Mouse (Mus musculus) lung, postnatal 0 days (tissue): ENCODE measurements around the gene E2f2. TPM values are rescaled to one million over a fixed set of nuclear protein-coding genes. Genes with fewer than 3 reads are reported as not detected.

Experiments
- ATAC-seq: fragments of 200-750 bp; cut with Nextera tagmentation; 2 replicates; pipeline ENCODE4 v1.8.0; 2017; ENCODE audit warnings: moderate library complexity
- DNase-seq: peaks from one replicate; pipeline ENCODE4 v3.0.0-alpha.2; 2016; ENCODE audit warnings: low spot score
- H3K27ac ChIP-seq: fragments of 300-500 bp; sonication (generic); 2 replicates; pipeline ENCODE4 v1.5.1; 2014; ENCODE audit warnings: antibody characterized with exemption, mild to moderate bottlenecking, low read length, mixed read lengths
- H3K27me3 ChIP-seq: fragments of 300-500 bp; sonication (generic); replicated peaks from 2 replicates; pipeline ENCODE4 v1.6.1; 2014; ENCODE audit warnings: low read length, mixed read lengths; ENCODE audit not compliant: insufficient read depth
- H3K36me3 ChIP-seq: fragments of 300-500 bp; sonication (generic); 2 replicates; pipeline ENCODE4 v1.6.1; 2014; ENCODE audit warnings: low read length, mixed read lengths; ENCODE audit not compliant: insufficient read depth
- H3K4me1 ChIP-seq: fragments of 300-500 bp; sonication (generic); 2 replicates; pipeline ENCODE4 v1.6.1; 2014; ENCODE audit warnings: antibody characterized with exemption, low read depth, low read length, mixed read lengths; ENCODE audit not compliant: insufficient read depth
- H3K4me2 ChIP-seq: fragments of 300-500 bp; sonication (generic); replicated peaks from 2 replicates; pipeline ENCODE4 v1.6.1; 2014; ENCODE audit warnings: low read depth, mild to moderate bottlenecking, low read length, moderate library complexity, mixed read lengths
- H3K4me3 ChIP-seq: fragments of 300-500 bp; sonication (generic); 2 replicates; pipeline ENCODE4 v1.5.1; 2014; ENCODE audit warnings: low read depth, low read length
- H3K9ac ChIP-seq: fragments of 300-500 bp; sonication (generic); replicated peaks from 2 replicates; pipeline ENCODE4 v1.6.1; 2014; ENCODE audit warnings: low read depth, mild to moderate bottlenecking
- H3K9me3 ChIP-seq: fragments of 300-500 bp; sonication (generic); 2 replicates; pipeline ENCODE4 v1.6.1; 2016; ENCODE audit warnings: low read length, mixed read lengths
- CTCF ChIP-seq: IDR thresholded peaks from 2 replicates; pipeline ENCODE4 v1.5.1; 2016; ENCODE audit warnings: antibody characterized with exemption, mild to moderate bottlenecking
- EP300 ChIP-seq: IDR thresholded peaks from 2 replicates; pipeline ENCODE4 v1.6.1; 2016; ENCODE audit warnings: antibody characterized with exemption, mild to moderate bottlenecking, control low read depth
- WGBS: fragments of 180-500 bp; shearing (Covaris S2); extraction: QIAGEN DNeasy Blood & Tissue Kit; methylation state at CpG from one replicate; pipeline ENCODE4 v1.1.7; 2014; 5-methylcytosine and 5-hydroxymethylcytosine counted together
- polyA plus RNA-seq: library from polyadenylated mRNA; unstranded; fragments of >200 nt; fragmentation: Nextera tagmentation; extraction: Ambion mirVana; gene quantifications from 2 replicates; pipeline ENCODE4 v1.2.1, GENCODE M21; 2015

Gene E2f2
- polyA plus RNA-seq = 17.8 and 19.1 TPM in 2 replicates

DNA sequence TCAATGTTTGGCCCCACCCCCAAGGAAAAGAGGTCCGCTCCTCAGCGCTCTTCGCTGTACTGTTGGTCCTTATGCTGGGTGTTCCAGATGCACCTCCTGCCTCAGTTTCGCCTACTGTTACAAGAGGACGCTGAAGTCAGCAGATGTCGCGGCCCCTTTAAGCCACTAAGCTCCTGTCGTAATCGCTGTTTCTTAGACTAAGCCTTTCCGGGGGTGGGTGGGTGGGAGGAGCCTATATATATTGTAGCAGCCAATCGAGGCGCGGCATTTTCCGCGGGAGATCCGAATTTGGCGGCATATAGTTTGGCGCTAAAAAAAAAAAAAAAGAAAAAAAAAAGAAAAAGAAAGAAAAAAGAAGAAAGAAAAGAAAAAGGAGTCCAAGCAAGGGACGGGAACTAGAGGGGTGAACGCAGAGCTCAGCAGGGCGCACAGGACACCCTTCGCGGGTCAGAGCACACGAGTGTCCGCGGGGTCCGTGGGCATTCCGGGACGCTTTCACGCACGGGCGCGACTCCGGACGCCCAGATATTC is at the start of gene E2f2:
TSS of gene E2f2 (plus strand) at position 384 of the 531 bp plus-strand sequence.
- peak within 1 kb of the TSS; percentile 74 for H3K4me3 ChIP-seq
- H3K27ac ChIP-seq = peak within 1 kb of the TSS; percentile 52
- peak within 1 kb of the TSS; percentile 100 for H3K4me2 ChIP-seq
- H3K9me3 ChIP-seq = no peaks in the 10 kb centered on the region
- no peak for TF ChIP-seq EP300
- no peak for TF ChIP-seq CTCF
- peaks cover 42% of the 10 kb centered on the region for H3K4me1 ChIP-seq
- ATAC-seq (peak; percentile 65), DNase-seq (peak; percentile 92)
- 1% methylated on average over 23 of the region's 35 CpGs for WGBS
- no peaks in the 10 kb centered on the region for H3K36me3 ChIP-seq
- peak within 1 kb of the TSS; percentile 58 for H3K9ac ChIP-seq
- H3K27me3 ChIP-seq = no peaks in the 10 kb centered on the region

DNA sequence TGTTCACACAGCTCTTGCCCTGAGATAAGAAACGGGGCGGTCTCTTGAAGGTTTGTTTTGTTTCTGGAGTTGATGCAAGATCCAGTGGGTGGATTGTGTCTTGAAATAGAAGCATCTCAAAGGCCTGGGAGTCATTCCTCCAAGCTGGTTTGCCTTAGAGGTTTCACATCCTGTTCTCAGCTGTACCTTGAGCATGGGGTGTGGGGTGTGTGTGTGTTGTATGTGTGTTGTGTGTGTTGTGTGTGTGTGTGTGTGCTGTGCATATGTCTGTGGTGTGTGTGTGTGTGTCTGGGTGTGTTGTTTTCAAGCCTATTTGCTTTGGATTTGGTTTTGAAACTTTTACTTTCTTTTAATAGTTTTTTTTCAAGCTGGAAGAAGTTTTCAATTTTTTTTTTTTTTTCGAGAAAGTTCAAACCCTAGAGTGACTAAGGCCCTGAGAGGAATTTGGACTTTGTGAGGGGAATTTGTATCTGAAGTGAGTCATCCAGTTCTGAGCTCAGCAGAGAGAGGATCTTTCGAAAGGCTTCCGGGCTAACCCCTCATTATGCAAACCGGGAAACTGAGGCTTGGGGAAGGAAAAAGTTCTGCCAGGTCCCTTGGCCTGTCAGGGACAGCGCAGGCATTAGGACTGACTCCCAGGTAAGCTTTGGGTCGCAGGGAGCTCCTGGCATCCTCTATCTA is 48.9 kb upstream of the E2f2 start:
- peak overlapping the region; percentile 7 for H3K27ac ChIP-seq
- H3K4me3 ChIP-seq = no peak overlapping the region
- no peaks in the 10 kb centered on the region for H3K36me3 ChIP-seq
- H3K9ac ChIP-seq = no peak overlapping the region
- peak; percentile 69 for DNase-seq
- H3K9me3 ChIP-seq = no peaks in the 10 kb centered on the region
- no peaks in the 10 kb centered on the region for H3K27me3 ChIP-seq
- peak; percentile 56 for ATAC-seq
- H3K4me1 ChIP-seq = no peaks in the 10 kb centered on the region
- no peak overlapping the region for H3K4me2 ChIP-seq
- 39% methylated on average over 8 of the region's 8 CpGs for WGBS
- TF ChIP-seq CTCF (no peak), EP300 (peak; percentile 8)

DNA sequence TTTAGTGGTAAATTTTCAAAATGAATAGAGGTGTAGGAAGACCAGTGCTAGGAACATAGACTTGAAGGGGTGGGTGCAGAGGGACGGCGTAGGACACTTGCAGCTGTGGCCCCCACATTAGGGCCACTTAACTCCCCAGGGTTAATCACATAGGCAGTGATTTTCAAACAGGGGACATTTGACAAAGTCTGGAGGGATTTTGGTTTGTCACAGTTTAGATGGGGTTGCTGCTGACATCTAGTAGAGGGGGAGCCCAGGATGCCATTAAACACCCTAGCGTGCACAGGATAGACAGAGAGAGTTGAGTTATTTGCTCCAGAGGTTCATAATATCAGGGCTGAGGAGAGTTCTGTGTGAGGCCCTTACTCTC is 48.4 kb upstream of the E2f2 start:
- Histone ChIP-seq H3K9me3 (no peaks in the 10 kb centered on the region), H3K9ac (no peak overlapping the region), H3K27ac (no peak overlapping the region), H3K4me3 (no peak overlapping the region), H3K27me3 (no peaks in the 10 kb centered on the region), H3K4me2 (no peak overlapping the region), H3K4me1 (no peaks in the 10 kb centered on the region), H3K36me3 (no peaks in the 10 kb centered on the region)
- DNase-seq (no peak), ATAC-seq (no peak)
- TF ChIP-seq CTCF (no peak), EP300 (no peak)
- WGBS = 80% methylated on average over 3 of the region's 3 CpGs

DNA sequence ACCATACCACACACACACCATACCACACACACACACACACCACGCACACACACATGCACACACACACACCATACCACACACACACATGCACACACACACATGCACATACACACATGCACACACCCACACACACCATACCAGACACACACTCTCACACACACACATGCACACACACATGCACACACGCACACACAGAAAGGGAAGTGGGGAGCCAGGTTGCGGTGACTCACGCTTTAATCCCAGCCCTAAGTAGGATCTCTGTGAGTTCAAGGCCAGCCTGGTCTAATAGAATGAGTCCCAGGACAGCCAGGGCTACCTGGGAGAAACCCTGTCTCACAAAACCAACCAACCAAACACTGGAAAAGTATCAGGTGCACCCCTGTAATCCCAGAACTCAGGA is 47.6 kb upstream of the E2f2 start:
- ATAC-seq (no peak), DNase-seq (no peak)
- H3K9ac ChIP-seq = no peak overlapping the region
- no peak overlapping the region for H3K4me3 ChIP-seq
- H3K36me3 ChIP-seq = no peaks in the 10 kb centered on the region
- H3K4me2 ChIP-seq = no peak overlapping the region
- no peaks in the 10 kb centered on the region for H3K4me1 ChIP-seq
- no peak overlapping the region for H3K27ac ChIP-seq
- no peaks in the 10 kb centered on the region for H3K27me3 ChIP-seq
- no peaks in the 10 kb centered on the region for H3K9me3 ChIP-seq
- 91% methylated on average over 4 of the region's 4 CpGs for WGBS
- TF ChIP-seq EP300 (no peak), CTCF (no peak)

DNA sequence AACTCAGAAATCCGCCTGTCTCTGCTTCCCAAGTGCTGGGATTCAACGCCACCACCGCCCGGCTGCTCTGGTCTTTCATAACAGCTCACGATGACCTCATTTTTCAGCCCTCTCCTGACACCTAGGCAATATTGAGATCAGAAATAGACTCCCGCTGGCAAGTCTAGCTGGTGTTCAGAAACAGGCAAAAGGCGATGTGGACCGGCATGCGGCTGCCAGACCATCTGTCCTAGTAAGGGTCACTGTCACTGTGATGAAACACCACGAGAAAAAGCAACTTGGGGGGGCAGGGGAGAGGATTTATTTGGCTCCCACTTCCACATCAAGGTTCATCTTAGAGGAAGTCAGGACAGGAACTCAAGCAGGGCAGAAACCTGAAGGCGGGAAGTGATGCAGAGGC is 46.7 kb upstream of the E2f2 start:
- H3K4me2 ChIP-seq = no peak overlapping the region
- no peak for ATAC-seq

DNA sequence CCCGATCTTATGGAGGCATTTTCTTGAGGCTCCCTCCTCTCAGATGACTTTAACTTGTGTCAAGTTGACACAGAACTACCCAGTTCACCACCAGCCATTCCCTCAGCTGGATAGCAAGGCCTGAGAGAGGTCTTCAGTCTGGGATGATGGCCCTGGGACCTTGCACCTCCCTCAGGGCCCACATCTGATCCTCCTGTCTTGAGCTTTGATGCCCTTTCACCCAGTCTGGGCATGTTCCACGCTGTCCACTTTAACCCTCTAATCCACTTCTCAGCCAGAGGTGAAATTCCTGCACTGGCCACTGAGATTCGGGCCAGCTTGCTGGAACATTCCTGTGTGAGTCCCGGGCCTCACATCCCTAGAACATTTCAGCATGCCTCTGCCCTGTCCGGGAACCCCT is 46.2 kb upstream of the E2f2 start:
- no peak overlapping the region for H3K27ac ChIP-seq
- no peak overlapping the region for H3K4me2 ChIP-seq
- TF ChIP-seq CTCF = no peak
- TF ChIP-seq EP300 = no peak
- no peaks in the 10 kb centered on the region for H3K4me1 ChIP-seq
- ATAC-seq (no peak), DNase-seq (no peak)
- no peak overlapping the region for H3K9ac ChIP-seq
- H3K27me3 ChIP-seq = no peaks in the 10 kb centered on the region
- H3K9me3 ChIP-seq = no peaks in the 10 kb centered on the region
- WGBS = 50% methylated on average over 5 of the region's 5 CpGs
- no peak overlapping the region for H3K4me3 ChIP-seq
- H3K36me3 ChIP-seq = no peaks in the 10 kb centered on the region

More for the DNA sequence above, 46.7 kb upstream of the E2f2 start:
- H3K4me1 ChIP-seq = no peaks in the 10 kb centered on the region
- no peak overlapping the region for H3K4me3 ChIP-seq
- no peak overlapping the region for H3K9ac ChIP-seq
- DNase-seq = no peak
- H3K36me3 ChIP-seq = no peaks in the 10 kb centered on the region
- 73% methylated on average over 11 of the region's 11 CpGs for WGBS
- no peaks in the 10 kb centered on the region for H3K27me3 ChIP-seq
- H3K9me3 ChIP-seq = no peaks in the 10 kb centered on the region
- H3K27ac ChIP-seq = no peak overlapping the region
- TF ChIP-seq EP300 (no peak), CTCF (no peak)
